Mouse (Mus musculus) 416B (cell line): Measurements from ENCODE around the gene Hmg20b.
A peak's percentile ranks its signal among the peaks of the same experiment; 100 is the strongest.

Source experiments
- DNase-seq: peaks from one replicate; pipeline ENCODE4 v3.0.0; 2011; ENCODE audit warnings: low read depth

Gene Hmg20b

GRCm38 (mm10) chr10:81350351-81351063, at the start of gene Hmg20b:
TSS of gene Hmg20b (minus strand) at chr10:81350480.
- peak; percentile 99 for DNase-seq

GRCm38 (mm10) chr10:81399798-81400308, 49.6 kb upstream of the Hmg20b start:
- no peak for DNase-seq

GRCm38 (mm10) chr10:81399296-81399695, 49.0 kb upstream of the Hmg20b start:
- no peak for DNase-seq

- DNase-seq: no peak
Measured at GRCm38 (mm10) chr10:81396749-81397148, 46.5 kb upstream of the Hmg20b start.

- no peak for DNase-seq
Measured at GRCm38 (mm10) chr10:81395865-81396264, 45.6 kb upstream of the Hmg20b start.

GRCm38 (mm10) chr10:81395127-81395526, 44.8 kb upstream of the Hmg20b start:
- DNase-seq: peak; percentile 74

GRCm38 (mm10) chr10:81393456-81394063, 43.3 kb upstream of the Hmg20b start:
- DNase-seq: peak; percentile 63

GRCm38 (mm10) chr10:81392781-81393185, 42.5 kb upstream of the Hmg20b start, which contains the start of gene Smim24:
TSS of gene Smim24 (plus strand) at chr10:81393051.
- DNase-seq: no peak

GRCm38 (mm10) chr10:81392270-81392669, 42.0 kb upstream of the Hmg20b start:
- DNase-seq: no peak

- no peak for DNase-seq
Measured at GRCm38 (mm10) chr10:81390678-81390965, 40.3 kb upstream of the Hmg20b start.

- peak; percentile 70 for DNase-seq
Measured at GRCm38 (mm10) chr10:81389801-81390677, 39.8 kb upstream of the Hmg20b start.

GRCm38 (mm10) chr10:81389373-81389772, 39.1 kb upstream of the Hmg20b start:
- DNase-seq: no peak

- DNase-seq: no peak
Measured at GRCm38 (mm10) chr10:81388505-81389055, 38.3 kb upstream of the Hmg20b start, which contains the start of gene Gm48552. TSS of gene Gm48552 (plus strand) at chr10:81389005.

- DNase-seq: no peak
Measured at GRCm38 (mm10) chr10:81387716-81388115, 37.4 kb upstream of the Hmg20b start.

- DNase-seq: no peak
Measured at GRCm38 (mm10) chr10:81385603-81386306, 35.5 kb upstream of the Hmg20b start.

- DNase-seq: no peak
Measured at GRCm38 (mm10) chr10:81384605-81384982, 34.3 kb upstream of the Hmg20b start.

GRCm38 (mm10) chr10:81383802-81384604, 33.7 kb upstream of the Hmg20b start, which contains the start of the genes Dohh and Gm48551:
TSS of gene Dohh (plus strand) at chr10:81384428.
TSS of gene Gm48551 (plus strand) at chr10:81384466.
- peak; percentile 99 for DNase-seq

GRCm38 (mm10) chr10:81382039-81382438, 31.8 kb upstream of the Hmg20b start:
- peak; percentile 100 for DNase-seq

- peak; percentile 55 for DNase-seq
Measured at GRCm38 (mm10) chr10:81379809-81380378, 29.6 kb upstream of the Hmg20b start.

- DNase-seq: no peak
Measured at GRCm38 (mm10) chr10:81379183-81379553, 28.9 kb upstream of the Hmg20b start.
